Mouse (Mus musculus): ENCODE measurements at regions not wholly inside any gene's neighbourhood (a gene's known extent, or its start where the extent isn't known, plus 50 kb on each side); places are given as distances from the start of the nearest gene placed in this dataset.
A peak's percentile ranks its signal among the peaks of the same experiment; 100 is the strongest.

DNA sequence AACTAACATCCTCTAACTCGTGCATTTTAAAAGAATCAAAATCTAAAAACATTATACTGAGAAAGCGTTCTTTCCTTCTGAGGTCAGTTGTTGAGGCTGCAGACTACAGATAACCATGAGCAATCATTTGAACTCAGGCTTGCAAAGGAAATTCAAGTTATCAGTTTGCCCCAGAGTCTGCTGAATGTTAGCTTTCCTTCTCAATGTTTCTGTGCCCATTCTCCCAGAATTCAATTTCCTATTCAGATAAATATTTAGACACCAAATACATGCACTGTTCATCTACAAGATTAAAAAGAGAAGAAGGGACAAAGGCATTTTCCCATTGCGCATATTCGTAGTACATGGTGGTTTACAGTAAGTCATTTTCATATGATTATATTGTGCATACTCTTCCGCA, 107.9 kb upstream of the Tank start:
- Histone ChIP-seq H3K9ac (replicated peaks; ENCODE audit: low read length) (no peak overlapping the region), H3K4me3 (ENCODE audit: low read depth, low read length) (no peak overlapping the region), H3K27me3 (ENCODE audit: control insufficient read depth, insufficient read depth, low read length) (no peaks in the 10 kb centered on the region), H3K36me3 (replicated peaks; ENCODE audit: control insufficient read depth, insufficient read depth, low read depth, low read length) (no peaks in the 10 kb centered on the region), H3K4me2 (ENCODE audit: low read depth, low read length) (no peak overlapping the region), H3K9me3 (replicated peaks; ENCODE audit: control insufficient read depth, low read length) (no peaks in the 10 kb centered on the region), H3K4me1 (ENCODE audit: control insufficient read depth, insufficient read depth, low read length) (no peaks in the 10 kb centered on the region), H3K27ac (replicated peaks; ENCODE audit: low read depth, low read length) (no peak overlapping the region)
- DNase-seq (ENCODE audit: low spot score) (no peak), ATAC-seq (replicated peaks; ENCODE audit: insufficient number of reproducible peaks, low FRiP score, low TSS enrichment, low read depth) (no peak)
- WGBS: 94% methylated on average over 5 of the region's 5 CpGs

- DNase-seq (ENCODE audit: low spot score) (no peak), ATAC-seq (replicated peaks; ENCODE audit: insufficient number of reproducible peaks, low FRiP score, low TSS enrichment, low read depth) (no peak)
- Histone ChIP-seq H3K4me2 (ENCODE audit: low read depth, low read length) (no peak overlapping the region), H3K9ac (replicated peaks; ENCODE audit: low read length) (no peak overlapping the region), H3K4me3 (ENCODE audit: low read depth, low read length) (no peak overlapping the region), H3K36me3 (replicated peaks; ENCODE audit: control insufficient read depth, insufficient read depth, low read depth, low read length) (no peaks in the 10 kb centered on the region), H3K9me3 (replicated peaks; ENCODE audit: control insufficient read depth, low read length) (no peaks in the 10 kb centered on the region), H3K27ac (replicated peaks; ENCODE audit: low read depth, low read length) (no peak overlapping the region), H3K4me1 (ENCODE audit: control insufficient read depth, insufficient read depth, low read length) (no peaks in the 10 kb centered on the region), H3K27me3 (ENCODE audit: control insufficient read depth, insufficient read depth, low read length) (no peaks in the 10 kb centered on the region)
These were observed 108.3 kb upstream of the Tank start for GRCm38 (mm10) chr2:61470064-61470463.

GRCm38 (mm10) chr2:61455902-61456301, 122.5 kb upstream of the Tank start:
- no peaks in the 10 kb centered on the region for H3K4me1 ChIP-seq (ENCODE audit: control insufficient read depth, insufficient read depth, low read length)
- 25% methylated on average over 5 of the region's 5 CpGs for WGBS
- H3K9me3 ChIP-seq (replicated peaks; ENCODE audit: control insufficient read depth, low read length): no peaks in the 10 kb centered on the region
- H3K4me3 ChIP-seq (ENCODE audit: low read depth, low read length): no peak overlapping the region
- H3K27me3 ChIP-seq (ENCODE audit: control insufficient read depth, insufficient read depth, low read length): no peaks in the 10 kb centered on the region
- H3K9ac ChIP-seq (replicated peaks; ENCODE audit: low read length): no peak overlapping the region
- ATAC-seq (replicated peaks; ENCODE audit: insufficient number of reproducible peaks, low FRiP score, low TSS enrichment, low read depth) (no peak), DNase-seq (ENCODE audit: low spot score) (peak; percentile 77)
- no peaks in the 10 kb centered on the region for H3K36me3 ChIP-seq (replicated peaks; ENCODE audit: control insufficient read depth, insufficient read depth, low read depth, low read length)
- H3K4me2 ChIP-seq (ENCODE audit: low read depth, low read length): no peak overlapping the region
- no peak overlapping the region for H3K27ac ChIP-seq (replicated peaks; ENCODE audit: low read depth, low read length)

- Histone ChIP-seq H3K4me1 (ENCODE audit: control insufficient read depth, insufficient read depth, low read length) (no peaks in the 10 kb centered on the region), H3K4me2 (ENCODE audit: low read depth, low read length) (no peak overlapping the region), H3K9me3 (replicated peaks; ENCODE audit: control insufficient read depth, low read length) (no peaks in the 10 kb centered on the region), H3K9ac (replicated peaks; ENCODE audit: low read length) (no peak overlapping the region), H3K4me3 (ENCODE audit: low read depth, low read length) (no peak overlapping the region), H3K27me3 (ENCODE audit: control insufficient read depth, insufficient read depth, low read length) (no peaks in the 10 kb centered on the region), H3K27ac (replicated peaks; ENCODE audit: low read depth, low read length) (no peak overlapping the region), H3K36me3 (replicated peaks; ENCODE audit: control insufficient read depth, insufficient read depth, low read depth, low read length) (no peaks in the 10 kb centered on the region)
- DNase-seq (ENCODE audit: low spot score) (no peak), ATAC-seq (replicated peaks; ENCODE audit: insufficient number of reproducible peaks, low FRiP score, low TSS enrichment, low read depth) (no peak)
- WGBS: 29% methylated on average over 9 of the region's 9 CpGs
These were observed 123.7 kb upstream of the Tank start for GRCm38 (mm10) chr2:61454729-61455128.

- Histone ChIP-seq H3K36me3 (replicated peaks; ENCODE audit: control insufficient read depth, insufficient read depth, low read depth, low read length) (no peaks in the 10 kb centered on the region), H3K9me3 (replicated peaks; ENCODE audit: control insufficient read depth, low read length) (no peaks in the 10 kb centered on the region), H3K4me3 (ENCODE audit: low read depth, low read length) (0 out of 2 replicates have a peak overlapping the region, but pooled peaks have one; percentile 0), H3K4me1 (ENCODE audit: control insufficient read depth, insufficient read depth, low read length) (no peaks in the 10 kb centered on the region), H3K9ac (replicated peaks; ENCODE audit: low read length) (no peak overlapping the region), H3K27me3 (ENCODE audit: control insufficient read depth, insufficient read depth, low read length) (no peaks in the 10 kb centered on the region), H3K4me2 (ENCODE audit: low read depth, low read length) (peak overlapping the region; percentile 16), H3K27ac (replicated peaks; ENCODE audit: low read depth, low read length) (peak overlapping the region; percentile 70; the same call in 1 of the 2 replicates)
- 3% methylated on average over 12 of the region's 12 CpGs for WGBS
- DNase-seq (ENCODE audit: low spot score) (peak; percentile 95), ATAC-seq (replicated peaks; ENCODE audit: insufficient number of reproducible peaks, low FRiP score, low TSS enrichment, low read depth) (peak; percentile 61; the same call in 1 of the 2 replicates)
These were observed 124.1 kb upstream of the Tank start for GRCm38 (mm10) chr2:61454311-61454728.

DNA sequence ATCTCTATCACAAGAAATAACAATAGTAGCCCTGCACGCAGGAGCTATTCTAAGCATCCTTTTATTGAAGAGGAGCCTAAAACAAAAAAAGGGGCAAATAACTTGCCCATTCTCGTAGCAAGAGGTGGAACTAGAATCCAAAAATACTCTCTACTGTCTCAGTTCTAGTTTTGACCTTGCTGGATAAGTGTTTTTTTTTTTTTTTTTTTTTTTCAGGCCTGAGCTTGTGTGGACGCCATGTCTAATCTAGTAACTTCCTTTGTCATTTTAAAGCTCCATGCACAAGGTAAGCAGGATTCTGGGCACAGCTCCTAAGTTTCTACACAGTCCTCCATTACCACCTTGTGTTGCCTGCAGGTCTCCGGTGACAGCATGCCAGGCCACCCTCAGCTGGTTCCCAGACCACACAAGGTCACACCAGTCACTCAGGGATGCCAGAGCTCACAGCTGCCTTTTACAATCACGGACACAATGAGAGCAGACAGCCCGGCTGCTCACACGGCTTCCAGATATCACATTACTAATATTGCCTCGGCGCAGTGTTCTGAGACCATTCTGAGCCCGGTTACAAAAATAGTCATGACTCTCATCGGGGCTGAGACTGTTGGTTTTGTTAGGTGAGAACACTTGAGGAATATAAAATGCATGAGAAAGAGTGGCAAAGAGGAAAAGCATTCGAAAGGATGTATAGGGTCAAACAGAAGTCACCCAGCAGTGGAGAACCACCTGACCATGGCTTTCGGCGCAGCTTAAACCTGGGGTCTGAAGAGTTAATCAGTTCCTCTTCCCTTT, 124.7 kb upstream of the Tank start:
- peak overlapping the region; percentile 6; the same call in 1 of the 2 replicates for H3K4me3 ChIP-seq (ENCODE audit: low read depth, low read length)
- no peaks in the 10 kb centered on the region for H3K4me1 ChIP-seq (ENCODE audit: control insufficient read depth, insufficient read depth, low read length)
- ATAC-seq (replicated peaks; ENCODE audit: insufficient number of reproducible peaks, low FRiP score, low TSS enrichment, low read depth) (peak; percentile 77), DNase-seq (ENCODE audit: low spot score) (peak; percentile 73)
- no peaks in the 10 kb centered on the region for H3K9me3 ChIP-seq (replicated peaks; ENCODE audit: control insufficient read depth, low read length)
- WGBS: 23% methylated on average over 14 of the region's 14 CpGs
- H3K36me3 ChIP-seq (replicated peaks; ENCODE audit: control insufficient read depth, insufficient read depth, low read depth, low read length): no peaks in the 10 kb centered on the region
- peak overlapping the region; percentile 70; the same call in 1 of the 2 replicates for H3K27ac ChIP-seq (replicated peaks; ENCODE audit: low read depth, low read length)
- H3K27me3 ChIP-seq (ENCODE audit: control insufficient read depth, insufficient read depth, low read length): no peaks in the 10 kb centered on the region
- peak overlapping the region; percentile 16 for H3K4me2 ChIP-seq (ENCODE audit: low read depth, low read length)
- H3K9ac ChIP-seq (replicated peaks; ENCODE audit: low read length): peak overlapping the region; percentile 19; the same call in 1 of the 2 replicates

- H3K4me1 ChIP-seq (ENCODE audit: control insufficient read depth, insufficient read depth, low read length): no peaks in the 10 kb centered on the region
- DNase-seq (ENCODE audit: low spot score): no peak
- H3K9me3 ChIP-seq (replicated peaks; ENCODE audit: control insufficient read depth, low read length): no peaks in the 10 kb centered on the region
- H3K27me3 ChIP-seq (ENCODE audit: control insufficient read depth, insufficient read depth, low read length): no peaks in the 10 kb centered on the region
- no peak overlapping the region for H3K4me2 ChIP-seq (ENCODE audit: low read depth, low read length)
- H3K4me3 ChIP-seq (ENCODE audit: low read depth, low read length): no peak overlapping the region
- H3K36me3 ChIP-seq (replicated peaks; ENCODE audit: control insufficient read depth, insufficient read depth, low read depth, low read length): no peaks in the 10 kb centered on the region
- 83% methylated on average over 1 of the region's 1 CpGs for WGBS
- no peak overlapping the region for H3K9ac ChIP-seq (replicated peaks; ENCODE audit: low read length)
- no peak for ATAC-seq (replicated peaks; ENCODE audit: insufficient number of reproducible peaks, low FRiP score, low TSS enrichment, low read depth)
- no peak overlapping the region for H3K27ac ChIP-seq (replicated peaks; ENCODE audit: low read depth, low read length)
These were observed 125.8 kb upstream of the Tank start for GRCm38 (mm10) chr2:61452581-61452980.

DNA sequence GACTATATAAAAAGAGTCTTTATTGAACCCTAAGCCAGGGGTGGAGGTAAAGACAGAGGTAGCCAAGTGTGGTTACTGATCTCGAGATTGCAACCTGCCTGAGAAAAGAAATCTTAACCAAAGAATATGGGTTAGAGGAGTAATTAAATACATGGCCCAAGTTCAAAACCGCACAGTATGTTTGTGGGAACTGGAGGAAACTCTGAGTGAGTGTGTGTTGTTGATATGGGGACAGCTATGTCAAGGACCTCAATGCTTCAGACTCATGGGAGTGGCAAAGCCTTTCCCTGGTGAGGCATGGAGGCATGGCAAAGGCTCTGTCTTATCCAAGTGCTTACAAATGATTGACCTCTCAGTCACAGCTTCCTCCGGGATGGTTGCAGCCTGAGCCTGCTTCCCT, 127.7 kb upstream of the Tank start:
- WGBS: 84% methylated on average over 3 of the region's 3 CpGs
- ATAC-seq (replicated peaks; ENCODE audit: insufficient number of reproducible peaks, low FRiP score, low TSS enrichment, low read depth): no peak

More for the DNA sequence above, 127.7 kb upstream of the Tank start:
- H3K4me2 ChIP-seq (ENCODE audit: low read depth, low read length): no peak overlapping the region
- no peaks in the 10 kb centered on the region for H3K36me3 ChIP-seq (replicated peaks; ENCODE audit: control insufficient read depth, insufficient read depth, low read depth, low read length)
- DNase-seq (ENCODE audit: low spot score): no peak
- H3K4me1 ChIP-seq (ENCODE audit: control insufficient read depth, insufficient read depth, low read length): no peaks in the 10 kb centered on the region
- H3K27ac ChIP-seq (replicated peaks; ENCODE audit: low read depth, low read length): no peak overlapping the region
- no peak overlapping the region for H3K9ac ChIP-seq (replicated peaks; ENCODE audit: low read length)
- no peak overlapping the region for H3K4me3 ChIP-seq (ENCODE audit: low read depth, low read length)
- H3K27me3 ChIP-seq (ENCODE audit: control insufficient read depth, insufficient read depth, low read length): no peaks in the 10 kb centered on the region
- no peaks in the 10 kb centered on the region for H3K9me3 ChIP-seq (replicated peaks; ENCODE audit: control insufficient read depth, low read length)

Data from embryonic facial prominence, embryonic 11.5 days (tissue).